Mouse (Mus musculus) cerebellum, postnatal 10 days (tissue): Measurements from ENCODE around the gene Elmo3.

ENCODE experiments used
- DNase-seq, 2 experiments: peaks; one replicate each; pipeline ENCODE4 v3.0.0; 2021; ENCODE audit warnings: mixed read lengths in 2 of 2

Elmo3 gene

GRCm38 (mm10) chr8:105305211-105306145, at the start of gene Elmo3:
Elmo3 (plus strand) TSS chr8:105305601.
- DNase-seq = peak; percentile 82 to 87

GRCm38 (mm10) chr8:105257318-105258114, 47.9 kb upstream of the Elmo3 start:
- no peak for DNase-seq

- DNase-seq = peak; percentile 54 to 58
Observed at GRCm38 (mm10) chr8:105258911-105259720, 46.3 kb upstream of the Elmo3 start.

- DNase-seq = peak; percentile 86 to 90
Observed at GRCm38 (mm10) chr8:105259721-105260320, 45.6 kb upstream of the Elmo3 start.

- no peak for DNase-seq
Observed at GRCm38 (mm10) chr8:105260371-105261099, 44.9 kb upstream of the Elmo3 start.

GRCm38 (mm10) chr8:105261326-105261980, 43.9 kb upstream of the Elmo3 start:
- no peak for DNase-seq

GRCm38 (mm10) chr8:105263244-105263912, 42.0 kb upstream of the Elmo3 start:
- no peak for DNase-seq

- DNase-seq = peak; percentile 60 to 75
Observed at GRCm38 (mm10) chr8:105264024-105264982, 41.1 kb upstream of the Elmo3 start, which contains the start of the genes Tradd and Fbxl8. Tradd (minus strand) TSS chr8:105264609. Fbxl8 (plus strand) TSS chr8:105264648.

GRCm38 (mm10) chr8:105265128-105265527, 40.3 kb upstream of the Elmo3 start:
- DNase-seq = no peak

GRCm38 (mm10) chr8:105266775-105267174, 38.6 kb upstream of the Elmo3 start:
- peak in 1 of 2 experiments; percentile 34 for DNase-seq

GRCm38 (mm10) chr8:105268342-105269074, 36.9 kb upstream of the Elmo3 start:
- peak; percentile 81 to 90 for DNase-seq

GRCm38 (mm10) chr8:105269075-105269458, 36.3 kb upstream of the Elmo3 start:
- peak in 1 of 2 experiments; percentile 34 for DNase-seq

GRCm38 (mm10) chr8:105269461-105269947, 35.9 kb upstream of the Elmo3 start, which contains the start of gene Hsf4:
Hsf4 (plus strand) TSS chr8:105269801.
- peak in 1 of 2 experiments; percentile 40 for DNase-seq

GRCm38 (mm10) chr8:105270101-105270915, 35.1 kb upstream of the Elmo3 start:
- no peak for DNase-seq

GRCm38 (mm10) chr8:105270916-105271186, 34.5 kb upstream of the Elmo3 start:
- no peak for DNase-seq

- no peak for DNase-seq
Observed at GRCm38 (mm10) chr8:105275387-105275786, 30.0 kb upstream of the Elmo3 start.

GRCm38 (mm10) chr8:105275840-105276239, 29.6 kb upstream of the Elmo3 start, which contains the start of gene Nol3:
Nol3 (plus strand) TSS chr8:105276140.
- no peak for DNase-seq
